14 mouse cellular contexts compared by ENCODE assay signal in the genomic region with DNA sequence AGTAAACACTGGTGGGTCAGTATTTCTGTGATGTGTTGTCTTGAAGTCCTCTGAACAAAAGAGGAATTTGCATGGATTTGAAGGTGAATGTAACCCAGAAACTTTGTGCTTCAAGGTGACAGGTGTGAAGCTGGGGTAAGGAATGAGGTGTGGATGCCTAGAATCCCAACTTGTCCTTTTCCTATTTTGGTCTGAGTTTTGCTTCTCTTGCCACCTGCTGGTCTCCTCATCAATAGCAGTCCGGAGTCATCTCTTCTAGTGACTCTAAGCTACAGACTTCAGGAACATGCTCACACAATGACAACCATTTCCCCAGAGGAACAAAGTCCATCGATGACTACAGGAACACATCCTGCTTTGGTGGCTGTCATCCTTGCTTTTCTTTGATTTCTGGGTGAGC. TPM values are rescaled to one million over a fixed set of nuclear protein-coding genes. Genes with fewer than 3 reads are reported as not detected.
DNase-seq lines count a peak whose midpoint lies in the region; ATAC-seq and TF ChIP-seq lines count a peak whose summit lies in the region.
"Had no signal": no experiment of that assay in that cellular context is flagged by ENCODE, and none has a peak within 500 bp of the region (broad histone marks: within the 10 kb centered on the region; RNA-seq: fewer than 3 reads in every experiment).

No protein-coding gene starts in this region.

- peak; percentile 59 for TF ChIP-seq CTCF in heart, postnatal 0 days (IDR thresholded peaks at IDR 0.05; ENCODE audit: low read depth)
- peak; percentile 37 for TF ChIP-seq CTCF in liver, embryonic 14.5 days (IDR thresholded peaks at IDR 0.05; ENCODE audit: low read depth)
- peak; percentile 13 for TF ChIP-seq CTCF in ES-Bruce4 (IDR thresholded peaks at IDR 0.05; ENCODE audit: low read depth, low read length)
- TF ChIP-seq CTCF in brain, embryonic 14.5 days (IDR thresholded peaks at IDR 0.05; ENCODE audit: borderline replicate concordance, extremely low read depth, insufficient read depth, insufficient read length), result peak; percentile 23; the same call in 1 of the 2 replicates

- H3K9ac ChIP-seq in heart, postnatal 0 days (replicated peaks; ENCODE audit: low read depth, low read length), result no peak overlapping the region
- no peak overlapping the region for H3K9ac ChIP-seq in liver, embryonic 14.5 days (replicated peaks)
- no peak overlapping the region for H3K9ac ChIP-seq in ES-Bruce4 (ENCODE audit: low read depth, poor library complexity, severe bottlenecking)

- TF ChIP-seq POLR2A in ES-Bruce4 (IDR thresholded peaks at IDR 0.05; ENCODE audit: insufficient read depth, low read length), result no peak
- TF ChIP-seq POLR2A in brain, embryonic 14.5 days (IDR thresholded peaks at IDR 0.05; ENCODE audit: borderline replicate concordance, extremely low read depth, insufficient read depth, insufficient read length, poor library complexity, severe bottlenecking), result no peak

- DNase-seq in heart, postnatal 0 days (ENCODE audit: low spot score), result no peak
- no peak for DNase-seq in heart, postnatal 36 days
- no peak for DNase-seq in liver, embryonic 14.5 days (ENCODE audit: low read depth in 3 of 3, low spot score in 3 of 3)
- DNase-seq in liver, result no peak
- DNase-seq in brain, embryonic 14.5 days (ENCODE audit: low read depth), result no peak
- DNase-seq in cerebellum, postnatal 25 days, result no peak
- DNase-seq in heart, postnatal 25 days (ENCODE audit: low spot score), result no peak
- DNase-seq: cerebellum, adult 9-11 months; gastrocnemius, postnatal 25 days; right cerebral cortex, postnatal 4 days had no signal

- H3K9me3 ChIP-seq in heart, postnatal 0 days (replicated peaks; ENCODE audit: control insufficient read depth, low read length), result no peaks in the 10 kb centered on the region
- no peaks in the 10 kb centered on the region for H3K9me3 ChIP-seq in liver, embryonic 14.5 days (ENCODE audit: control insufficient read depth, low read length)
- H3K9me3 ChIP-seq in ES-Bruce4 (replicated peaks; ENCODE audit: control insufficient read depth, insufficient read depth, low read length, poor library complexity, severe bottlenecking), result no peaks in the 10 kb centered on the region
- H3K9me3 ChIP-seq: hindbrain, embryonic 10.5 days had no signal

- H3K4me3 ChIP-seq in heart, postnatal 0 days (ENCODE audit: low read depth, low read length), result no peak overlapping the region
- no peak overlapping the region for H3K4me3 ChIP-seq in liver, embryonic 14.5 days (ENCODE audit: insufficient read depth in 1 of 2, low read depth in 2 of 2, low read length in 2 of 2)
- no peak overlapping the region for H3K4me3 ChIP-seq in ES-Bruce4 (ENCODE audit: low read depth, low read length)
- H3K4me3 ChIP-seq: erythroblast, embryonic 14.5 days; hindbrain, embryonic 10.5 days had no signal

- no peaks in the 10 kb centered on the region for H3K4me1 ChIP-seq in heart, postnatal 0 days (ENCODE audit: control insufficient read depth, insufficient read depth)
- no peaks in the 10 kb centered on the region for H3K4me1 ChIP-seq in liver, embryonic 14.5 days (replicated peaks; ENCODE audit: control insufficient read depth in 2 of 2, insufficient read depth in 2 of 2, low read length in 1 of 2)
- H3K4me1 ChIP-seq in ES-Bruce4 (ENCODE audit: control insufficient read depth, insufficient read depth, low read length), result no peaks in the 10 kb centered on the region
- H3K4me1 ChIP-seq: hindbrain, embryonic 10.5 days had no signal

- TF ChIP-seq EP300 in heart, postnatal 0 days (IDR thresholded peaks at IDR 0.05; ENCODE audit: low read depth), result no peak
- TF ChIP-seq EP300 in liver, embryonic 14.5 days (IDR thresholded peaks at IDR 0.05; ENCODE audit: low read depth), result no peak
- no peak for TF ChIP-seq EP300 in ES-Bruce4 (IDR thresholded peaks at IDR 0.05; ENCODE audit: insufficient read depth, low read depth, low read length)

- WGBS in heart, postnatal 0 days, result 49% methylated on average over 2 of the region's 2 CpGs
- WGBS in liver, embryonic 14.5 days (ENCODE audit: insufficient replicate concordance), result 38% methylated on average over 2 of the region's 2 CpGs

- H3K4me2 ChIP-seq in heart, postnatal 0 days (ENCODE audit: low read depth, low read length), result no peak overlapping the region
- H3K4me2 ChIP-seq in liver, embryonic 14.5 days (ENCODE audit: low read depth), result no peak overlapping the region

- intact Hi-C loops in heart, postnatal 36 days (cut with DNase I), result loop anchor here (2.0 kb wide), 1 partner anchor 152 kb away; no protein-coding TSS in a partner anchor
- intact Hi-C loops in heart, postnatal 25 days (cut with DNase I), result loop anchor here (5.0 kb wide), 1 partner anchor 154 kb away; no protein-coding TSS in a partner anchor

- ATAC-seq in heart, postnatal 0 days (ENCODE audit: insufficient read depth, low read depth), result no peak
- ATAC-seq in liver, embryonic 14.5 days (ENCODE audit: insufficient read depth), result no peak

- H3K27ac ChIP-seq in heart, postnatal 0 days (ENCODE audit: low read depth), result no peak overlapping the region
- H3K27ac ChIP-seq in liver, embryonic 14.5 days, result no peak overlapping the region
- H3K27ac ChIP-seq in ES-Bruce4 (ENCODE audit: insufficient read depth, low read length), result no peak overlapping the region
- H3K27ac ChIP-seq: hindbrain, embryonic 10.5 days had no signal

- H3K27me3 ChIP-seq in heart, postnatal 0 days (ENCODE audit: control insufficient read depth, insufficient read depth, low read length), result no peaks in the 10 kb centered on the region
- H3K27me3 ChIP-seq in liver, embryonic 14.5 days (ENCODE audit: control insufficient read depth, insufficient read depth, low read length), result no peaks in the 10 kb centered on the region
- no peaks in the 10 kb centered on the region for H3K27me3 ChIP-seq in ES-Bruce4 (ENCODE audit: control insufficient read depth, insufficient read depth, low read length, poor library complexity, severe bottlenecking)

- no peaks in the 10 kb centered on the region for H3K36me3 ChIP-seq in heart, postnatal 0 days (replicated peaks; ENCODE audit: control insufficient read depth, insufficient read depth, low read length)
- H3K36me3 ChIP-seq in liver, embryonic 14.5 days (replicated peaks; ENCODE audit: control insufficient read depth, insufficient read depth, low read depth), result no peaks in the 10 kb centered on the region
- H3K36me3 ChIP-seq in ES-Bruce4 (ENCODE audit: control insufficient read depth, insufficient read depth, low read length, poor library complexity, severe bottlenecking), result no peaks in the 10 kb centered on the region
- H3K36me3 ChIP-seq: hindbrain, embryonic 10.5 days had no signal

RNA-seq across cellular contexts. Expression of a gene that starts 46.9 kb away (rescaled TPM):
- not detected in 2 replicates for total RNA-seq in heart, postnatal 0 days (2014; rRNA removed; ENCODE audit: low replicate concordance)
- polyA plus RNA-seq in heart, postnatal 0 days (2015; fragmentation: Nextera tagmentation; extraction: Ambion mirVana), result not detected in 2 replicates
- not detected for total RNA-seq in heart, postnatal 36 days (2021)
- not detected in 2 replicates for polyA plus RNA-seq in liver, embryonic 14.5 days (2012; rRNA removed)
- polyA plus RNA-seq in liver, embryonic 14.5 days (2014; fragmentation: Nextera tagmentation; extraction: Ambion mirVana), result not detected in 2 replicates
- not detected in 2 replicates for polyA plus RNA-seq in ES-Bruce4 (2011; ENCODE audit: insufficient read depth, insufficient read length, low read depth, missing spikeins)
- not detected in 2 replicates for polyA plus RNA-seq in brain, embryonic 14.5 days (2012; rRNA removed)
- total RNA-seq in heart, postnatal 25 days (2021), result not detected
- total RNA-seq: adrenal gland, postnatal 4 days; gastrocnemius, postnatal 25 days had no signal
- polyA plus RNA-seq: erythroblast, embryonic 14.5 days; hindbrain, embryonic 10.5 days had no signal

RNA-seq across cellular contexts. Expression of a gene that starts 57.1 kb away (rescaled TPM):
- total RNA-seq in heart, postnatal 0 days (2014; rRNA removed; ENCODE audit: low replicate concordance), result 30.6 and 37.8 TPM in 2 replicates
- polyA plus RNA-seq in heart, postnatal 0 days (2015; fragmentation: Nextera tagmentation; extraction: Ambion mirVana), result 17.7 and 18.3 TPM in 2 replicates
- total RNA-seq in heart, postnatal 36 days (2021), result 10 to 100 TPM; 42.3 to 48.8 TPM
- 8.0 and 13.6 TPM in 2 replicates for polyA plus RNA-seq in liver, embryonic 14.5 days (2012; rRNA removed)
- 15.8 and 17.0 TPM in 2 replicates for polyA plus RNA-seq in liver, embryonic 14.5 days (2014; fragmentation: Nextera tagmentation; extraction: Ambion mirVana)
- polyA plus RNA-seq in ES-Bruce4 (2011; ENCODE audit: insufficient read depth, insufficient read length, low read depth, missing spikeins), result 197 and 203 TPM in 2 replicates
- 37.4 and 60.1 TPM in 2 replicates for polyA plus RNA-seq in brain, embryonic 14.5 days (2012; rRNA removed)
- total RNA-seq in heart, postnatal 25 days (2021), result 10 to 100 TPM; 35.4 to 40.2 TPM
